Mouse (Mus musculus): ENCODE measurements around the gene Fpgs. TPM values are rescaled to one million over a fixed set of nuclear protein-coding genes. Genes with fewer than 3 reads are reported as not detected.

Gene Fpgs
- polyA plus RNA-seq (2014; fragmentation: Illumina TruSeq; extraction: RNeasy Lipid Tissue Mini Kit (QIAGEN cat#74804); ENCODE audit: low read depth, low replicate concordance), result 11.2 TPM

GRCm38 (mm10) chr2:32704021-32704421, at the start of gene Fpgs:
Gene Fpgs, minus strand, starts transcription at chr2:32704145.

GRCm38 (mm10) chr2:32740916-32741272, 36.9 kb upstream of the Fpgs start, which contains the start of gene 6330409D20Rik:
Gene 6330409D20Rik, minus strand, starts transcription at chr2:32741016.

GRCm38 (mm10) chr2:32720681-32721229, 16.8 kb upstream of the Fpgs start, which contains the start of gene Sh2d3c:
Gene Sh2d3c, plus strand, starts transcription at chr2:32721055.

GRCm38 (mm10) chr2:32712934-32713817, 9.2 kb upstream of the Fpgs start, which contains the start of gene Cdk9:
Gene Cdk9, minus strand, starts transcription at chr2:32713076.

GRCm38 (mm10) chr2:32646379-32647056, 57.4 kb downstream of the Fpgs start, which contains the start of gene Eng:
Gene Eng, plus strand, starts transcription at chr2:32646595.

Other genes with a start within 250 kb of the Fpgs start
- 7.4 TPM for gene Fam102a, start 168.8 kb downstream of the Fpgs start, polyA plus RNA-seq (2014; fragmentation: Illumina TruSeq; extraction: RNeasy Lipid Tissue Mini Kit (QIAGEN cat#74804); ENCODE audit: low read depth, low replicate concordance)
- gene Dpm2, start 133.3 kb downstream of the Fpgs start, polyA plus RNA-seq (2014; fragmentation: Illumina TruSeq; extraction: RNeasy Lipid Tissue Mini Kit (QIAGEN cat#74804); ENCODE audit: low read depth, low replicate concordance), result 34.2 TPM
- not detected for gene Pip5kl1, start 129.3 kb downstream of the Fpgs start, polyA plus RNA-seq (2014; fragmentation: Illumina TruSeq; extraction: RNeasy Lipid Tissue Mini Kit (QIAGEN cat#74804); ENCODE audit: low read depth, low replicate concordance)
- not detected for gene 9430097D07Rik, start 128.5 kb downstream of the Fpgs start, polyA plus RNA-seq (2014; fragmentation: Illumina TruSeq; extraction: RNeasy Lipid Tissue Mini Kit (QIAGEN cat#74804); ENCODE audit: low read depth, low replicate concordance)
- 19.5 TPM for gene St6galnac4, start 117.0 kb downstream of the Fpgs start, polyA plus RNA-seq (2014; fragmentation: Illumina TruSeq; extraction: RNeasy Lipid Tissue Mini Kit (QIAGEN cat#74804); ENCODE audit: low read depth, low replicate concordance)
- 110 TPM for gene St6galnac6, start 104.4 kb downstream of the Fpgs start, polyA plus RNA-seq (2014; fragmentation: Illumina TruSeq; extraction: RNeasy Lipid Tissue Mini Kit (QIAGEN cat#74804); ENCODE audit: low read depth, low replicate concordance)
- gene Ak1, start 82.4 kb downstream of the Fpgs start, polyA plus RNA-seq (2014; fragmentation: Illumina TruSeq; extraction: RNeasy Lipid Tissue Mini Kit (QIAGEN cat#74804); ENCODE audit: low read depth, low replicate concordance), result 526 TPM
- 139 TPM for gene Eng, start 57.5 kb downstream of the Fpgs start, polyA plus RNA-seq (2014; fragmentation: Illumina TruSeq; extraction: RNeasy Lipid Tissue Mini Kit (QIAGEN cat#74804); ENCODE audit: low read depth, low replicate concordance)
- gene Cdk9, start 8.9 kb upstream of the Fpgs start, polyA plus RNA-seq (2014; fragmentation: Illumina TruSeq; extraction: RNeasy Lipid Tissue Mini Kit (QIAGEN cat#74804); ENCODE audit: low read depth, low replicate concordance), result 35.5 TPM
- gene Sh2d3c, start 16.9 kb upstream of the Fpgs start, polyA plus RNA-seq (2014; fragmentation: Illumina TruSeq; extraction: RNeasy Lipid Tissue Mini Kit (QIAGEN cat#74804); ENCODE audit: low read depth, low replicate concordance), result 17.4 TPM
- gene 6330409D20Rik, start 36.9 kb upstream of the Fpgs start, polyA plus RNA-seq (2014; fragmentation: Illumina TruSeq; extraction: RNeasy Lipid Tissue Mini Kit (QIAGEN cat#74804); ENCODE audit: low read depth, low replicate concordance), result not detected
- 15.4 TPM for gene Tor2a, start 53.1 kb upstream of the Fpgs start, polyA plus RNA-seq (2014; fragmentation: Illumina TruSeq; extraction: RNeasy Lipid Tissue Mini Kit (QIAGEN cat#74804); ENCODE audit: low read depth, low replicate concordance)
- gene Ttc16, start 71.5 kb upstream of the Fpgs start, polyA plus RNA-seq (2014; fragmentation: Illumina TruSeq; extraction: RNeasy Lipid Tissue Mini Kit (QIAGEN cat#74804); ENCODE audit: low read depth, low replicate concordance), result 0.24 TPM
- 3.7 TPM for gene Ptrh1, start 71.6 kb upstream of the Fpgs start, polyA plus RNA-seq (2014; fragmentation: Illumina TruSeq; extraction: RNeasy Lipid Tissue Mini Kit (QIAGEN cat#74804); ENCODE audit: low read depth, low replicate concordance)
- gene Cfap157, start 80.3 kb upstream of the Fpgs start, polyA plus RNA-seq (2014; fragmentation: Illumina TruSeq; extraction: RNeasy Lipid Tissue Mini Kit (QIAGEN cat#74804); ENCODE audit: low read depth, low replicate concordance), result not detected
- 10.0 TPM for gene Stxbp1, start 143.1 kb upstream of the Fpgs start, polyA plus RNA-seq (2014; fragmentation: Illumina TruSeq; extraction: RNeasy Lipid Tissue Mini Kit (QIAGEN cat#74804); ENCODE audit: low read depth, low replicate concordance)
- gene Fam129b, start 172.0 kb upstream of the Fpgs start, polyA plus RNA-seq (2014; fragmentation: Illumina TruSeq; extraction: RNeasy Lipid Tissue Mini Kit (QIAGEN cat#74804); ENCODE audit: low read depth, low replicate concordance), result 18.2 TPM